Mouse (Mus musculus) lung, embryonic 14.5 days (tissue): ENCODE results near the gene Avpr2. TPM values are rescaled to one million over a fixed set of nuclear protein-coding genes. Genes with fewer than 3 reads are reported as not detected.

ENCODE experiments used
- ATAC-seq: fragments of 200-750 bp; cut with Nextera tagmentation; 2 replicates; pipeline ENCODE4 v1.8.0; 2017; ENCODE audit warnings: mild to moderate bottlenecking, moderate TSS enrichment, moderate library complexity; ENCODE audit not compliant: insufficient read depth
- DNase-seq: peaks from one replicate; pipeline ENCODE4 v3.0.0-alpha.2; 2015
- H3K27ac ChIP-seq: fragments of 300-500 bp; sonication (generic); 2 replicates; pipeline ENCODE4 v1.5.1; 2014; ENCODE audit warnings: low read depth, mild to moderate bottlenecking, moderate library complexity
- H3K27me3 ChIP-seq: fragments of 300-500 bp; sonication (generic); 2 replicates; pipeline ENCODE4 v1.6.1; 2014; ENCODE audit warnings: low read length, control low read depth; ENCODE audit not compliant: insufficient read depth
- H3K36me3 ChIP-seq: fragments of 300-500 bp; sonication (generic); 2 replicates; pipeline ENCODE4 v1.6.1; 2014; ENCODE audit warnings: control low read depth; ENCODE audit not compliant: insufficient read depth
- H3K4me1 ChIP-seq: fragments of 300-500 bp; sonication (generic); 2 replicates; pipeline ENCODE4 v1.6.1; 2014; ENCODE audit warnings: antibody characterized with exemption, control low read depth; ENCODE audit not compliant: insufficient read depth
- H3K4me2 ChIP-seq: fragments of 300-500 bp; sonication (generic); 2 replicates; pipeline ENCODE4 v1.6.1; 2014; ENCODE audit warnings: mild to moderate bottlenecking
- H3K4me3 ChIP-seq: fragments of 300-500 bp; sonication (generic); 2 replicates; pipeline ENCODE4 v1.5.1; 2014; ENCODE audit warnings: low read depth, low read length
- H3K9ac ChIP-seq: fragments of 300-500 bp; sonication (generic); 2 replicates; pipeline ENCODE4 v1.6.1; 2014
- H3K9me3 ChIP-seq: fragments of 300-500 bp; sonication (generic); 2 replicates; pipeline ENCODE4 v1.6.1; 2016; ENCODE audit warnings: low read depth, low read length, control low read depth
- CTCF ChIP-seq: IDR thresholded peaks from 2 replicates; pipeline ENCODE4 v1.5.1; 2016; ENCODE audit warnings: antibody characterized with exemption, low read depth
- WGBS: fragments of 180-500 bp; shearing (Covaris S2); extraction: QIAGEN DNeasy Blood & Tissue Kit; methylation state at CpG from one replicate; pipeline ENCODE4 v1.1.7; 2014; 5-methylcytosine and 5-hydroxymethylcytosine counted together
- polyA plus RNA-seq: library from polyadenylated mRNA; unstranded; fragments of >200 nt; fragmentation: Nextera tagmentation; extraction: Ambion mirVana; gene quantifications from 2 replicates; pipeline ENCODE4 v1.2.1, GENCODE M21; 2014

Gene Avpr2
- polyA plus RNA-seq, 1 experiment from 2014 or later, result not detected

- TF ChIP-seq CTCF, result peak; percentile 41; the same call in 1 of the 2 replicates
- H3K9me3 ChIP-seq, result no peaks in the 10 kb centered on the region
- no peak within 1 kb of the TSS for H3K27ac ChIP-seq
- peak within 1 kb of the TSS; percentile 29; the same call in 1 of the 2 replicates for H3K9ac ChIP-seq
- peak; percentile 97 for ATAC-seq
- 29% methylated on average over 16 of the region's 17 CpGs for WGBS
- DNase-seq, result peak; percentile 85
- peak within 1 kb of the TSS; percentile 30 for H3K4me3 ChIP-seq
- no peaks in the 10 kb centered on the region for H3K4me1 ChIP-seq
- H3K36me3 ChIP-seq, result no peaks in the 10 kb centered on the region
- peak within 1 kb of the TSS; percentile 54 for H3K4me2 ChIP-seq
- H3K27me3 ChIP-seq, result no peaks in the 10 kb centered on the region
Observed at GRCm38 (mm10) chrX:73930402-73931062, 38.6 kb downstream of the Avpr2 start, which contains the start of gene Renbp. TSS of gene Renbp (minus strand) at chrX:73930850.

GRCm38 (mm10) chrX:73931871-73932270 is 40.0 kb downstream of the Avpr2 start:
- DNase-seq, result no peak
- H3K4me3 ChIP-seq, result no peak overlapping the region
- H3K27me3 ChIP-seq, result no peaks in the 10 kb centered on the region
- no peaks in the 10 kb centered on the region for H3K9me3 ChIP-seq
- WGBS, result 74% methylated on average over 2 of the region's 2 CpGs
- H3K4me1 ChIP-seq, result no peaks in the 10 kb centered on the region
- no peak overlapping the region for H3K4me2 ChIP-seq
- H3K27ac ChIP-seq, result no peak overlapping the region
- H3K36me3 ChIP-seq, result no peaks in the 10 kb centered on the region
- no peak for ATAC-seq
- H3K9ac ChIP-seq, result no peak overlapping the region
- no peak for TF ChIP-seq CTCF

- H3K9ac ChIP-seq, result no peak overlapping the region
- no peaks in the 10 kb centered on the region for H3K27me3 ChIP-seq
- H3K36me3 ChIP-seq, result peaks cover 53% of the 10 kb centered on the region
- H3K27ac ChIP-seq, result no peak overlapping the region
- DNase-seq (no peak), ATAC-seq (no peak)
- no peaks in the 10 kb centered on the region for H3K4me1 ChIP-seq
- WGBS, result 79% methylated on average over 2 of the region's 2 CpGs
- H3K4me2 ChIP-seq, result no peak overlapping the region
- no peak overlapping the region for H3K4me3 ChIP-seq
- H3K9me3 ChIP-seq, result no peaks in the 10 kb centered on the region
- no peak for TF ChIP-seq CTCF
Observed at GRCm38 (mm10) chrX:73941860-73942259, 50.0 kb downstream of the Avpr2 start.

DNA sequence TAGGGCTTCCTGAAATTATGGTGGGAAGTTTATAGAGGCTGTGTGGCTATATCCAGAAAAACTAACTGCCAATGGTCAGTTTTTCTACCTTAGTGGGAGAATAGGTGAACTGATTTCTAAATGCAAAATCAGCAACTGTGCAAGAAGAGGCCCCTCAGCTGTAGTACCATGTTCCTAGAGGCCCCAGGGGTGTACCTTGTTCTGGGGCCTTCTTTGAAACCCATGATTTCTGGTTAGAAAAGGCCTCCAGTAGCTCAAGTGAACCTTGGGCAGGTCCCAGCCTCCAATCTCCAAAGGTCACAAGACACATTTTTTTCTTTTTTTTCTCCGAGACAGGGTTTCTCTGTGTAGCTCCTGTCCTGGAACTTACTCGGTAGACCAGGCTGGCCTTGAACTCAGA is 50.4 kb downstream of the Avpr2 start:
- Histone ChIP-seq H3K9ac (no peak overlapping the region), H3K4me3 (no peak overlapping the region), H3K36me3 (peaks cover 57% of the 10 kb centered on the region), H3K9me3 (no peaks in the 10 kb centered on the region), H3K4me2 (no peak overlapping the region), H3K27ac (no peak overlapping the region), H3K27me3 (no peaks in the 10 kb centered on the region), H3K4me1 (no peaks in the 10 kb centered on the region)
- ATAC-seq (no peak), DNase-seq (no peak)
- TF ChIP-seq CTCF, result no peak
- WGBS, result 87% methylated on average over 2 of the region's 2 CpGs

Other genes with a start within 250 kb of the Avpr2 start
- gene Pnck, start 232.0 kb upstream of the Avpr2 start, polyA plus RNA-seq, result 12.0 and 14.0 TPM in 2 replicates
- gene Slc6a8, start 219.0 kb upstream of the Avpr2 start, polyA plus RNA-seq, result 7.4 and 10.6 TPM in 2 replicates
- gene Bcap31, start 175.9 kb upstream of the Avpr2 start, polyA plus RNA-seq, result 235 and 244 TPM in 2 replicates
- 15.5 and 15.6 TPM in 2 replicates for gene Abcd1, start 175.5 kb upstream of the Avpr2 start, polyA plus RNA-seq
- 0.32 and 0.42 TPM in 2 replicates for gene Plxnb3, start 135.0 kb upstream of the Avpr2 start, polyA plus RNA-seq
- gene Srpk3, start 117.7 kb upstream of the Avpr2 start, polyA plus RNA-seq, result 1.2 and 2.1 TPM in 2 replicates
- gene Idh3g, start 105.2 kb upstream of the Avpr2 start, polyA plus RNA-seq, result 210 and 219 TPM in 2 replicates
- gene Ssr4, start 105.1 kb upstream of the Avpr2 start, polyA plus RNA-seq, result 187 and 199 TPM in 2 replicates
- 0.99 and 1.3 TPM in 2 replicates for gene Pdzd4, start 67.1 kb upstream of the Avpr2 start, polyA plus RNA-seq
- 1.5 and 2.8 TPM in 2 replicates for gene L1cam, start 4.0 kb downstream of the Avpr2 start, polyA plus RNA-seq
- 2.6 TPM in 2 replicates for gene Arhgap4, start 29.8 kb downstream of the Avpr2 start, polyA plus RNA-seq
- 137 and 146 TPM in 2 replicates for gene Naa10, start 29.8 kb downstream of the Avpr2 start, polyA plus RNA-seq
- 28.9 and 33.6 TPM in 2 replicates for gene Renbp, start 38.7 kb downstream of the Avpr2 start, polyA plus RNA-seq
- 73.6 and 81.3 TPM in 2 replicates for gene Hcfc1, start 74.3 kb downstream of the Avpr2 start, polyA plus RNA-seq
- gene Irak1, start 131.8 kb downstream of the Avpr2 start, polyA plus RNA-seq, result 68.3 and 70.0 TPM in 2 replicates
- not detected in 2 replicates for gene Opn1mw, start 235.4 kb downstream of the Avpr2 start, polyA plus RNA-seq
- 11.6 and 11.9 TPM in 2 replicates for gene Mecp2, start 243.3 kb downstream of the Avpr2 start, polyA plus RNA-seq